Mouse (Mus musculus): Measurements from ENCODE around the gene Dhx29.
A peak's percentile ranks its signal among the peaks of the same experiment; 100 is the strongest.
"Not testable (repeated sequence)": the region's sequence is repeated elsewhere in the genome, so short reads cannot be mapped to it uniquely, and the experiment has no call there.

Gene Dhx29

DNA sequence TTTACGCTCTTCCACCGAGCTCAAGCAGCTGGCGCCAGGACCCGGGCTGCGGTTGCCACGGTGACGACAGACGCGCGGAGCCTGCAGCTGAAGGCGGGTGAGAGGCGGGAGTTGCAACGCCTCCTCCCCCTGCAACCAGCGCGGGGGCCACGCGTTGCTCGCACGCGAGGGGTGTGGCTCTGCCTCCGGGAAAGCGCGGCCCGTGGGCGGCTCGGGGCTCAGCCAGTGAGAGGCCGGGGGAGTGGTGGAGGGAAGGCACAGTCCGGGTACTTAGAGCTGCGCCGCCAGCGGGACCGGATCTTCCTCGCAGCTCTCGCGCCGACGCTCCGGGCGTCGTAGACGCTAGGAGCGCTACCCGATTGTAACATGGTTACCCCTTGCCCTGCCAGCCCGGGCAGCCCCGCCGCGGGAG, 60.3 kb downstream of the Dhx29 start, which contains the start of gene Ccno:
Gene Ccno (plus strand): TSS at position 271 of the 412 bp plus-strand sequence.
- DNase-seq (ENCODE audit: low spot score): peak; percentile 93

DNA sequence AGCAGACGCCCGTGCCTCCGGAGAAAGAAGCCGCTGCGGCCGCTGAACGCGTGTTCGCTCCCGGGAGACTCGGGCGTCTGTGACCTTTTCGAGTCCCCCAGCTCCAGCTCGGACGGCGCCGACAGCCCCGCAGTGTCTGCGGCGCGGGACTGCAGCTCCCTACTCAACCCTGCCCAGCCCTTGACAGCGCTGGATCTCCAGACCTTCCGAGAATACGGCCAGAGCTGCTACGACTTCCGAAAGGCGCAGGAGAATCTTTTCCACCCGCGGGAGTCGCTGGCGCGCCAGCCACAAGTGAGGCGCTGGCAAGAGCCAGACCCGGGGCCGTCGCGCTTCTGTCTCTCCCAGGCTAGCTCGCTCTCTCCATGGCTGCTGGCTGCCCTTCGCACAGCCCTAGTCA, 60.7 kb downstream of the Dhx29 start:
- peak; percentile 47 for DNase-seq (ENCODE audit: low spot score)

DNA sequence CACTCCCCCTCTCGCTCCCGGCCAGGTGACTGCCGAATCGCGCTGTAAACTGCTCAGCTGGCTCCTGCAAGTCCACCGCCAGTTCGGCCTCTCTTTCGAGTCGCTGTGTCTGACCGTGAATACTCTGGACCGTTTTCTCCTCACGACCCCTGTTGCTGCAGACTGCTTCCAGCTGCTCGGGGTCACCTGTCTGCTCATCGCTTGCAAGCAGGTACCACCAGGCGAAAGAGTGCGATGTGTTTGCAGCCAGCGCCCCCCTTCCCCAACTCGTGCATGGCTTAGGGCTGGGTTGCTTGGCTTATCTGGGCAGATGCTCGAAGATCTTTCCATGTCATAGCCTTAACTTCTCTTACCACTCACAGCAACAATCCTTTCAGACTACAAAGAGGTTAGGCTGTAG, 61.6 kb downstream of the Dhx29 start:
- DNase-seq (ENCODE audit: low spot score): no peak

DNA sequence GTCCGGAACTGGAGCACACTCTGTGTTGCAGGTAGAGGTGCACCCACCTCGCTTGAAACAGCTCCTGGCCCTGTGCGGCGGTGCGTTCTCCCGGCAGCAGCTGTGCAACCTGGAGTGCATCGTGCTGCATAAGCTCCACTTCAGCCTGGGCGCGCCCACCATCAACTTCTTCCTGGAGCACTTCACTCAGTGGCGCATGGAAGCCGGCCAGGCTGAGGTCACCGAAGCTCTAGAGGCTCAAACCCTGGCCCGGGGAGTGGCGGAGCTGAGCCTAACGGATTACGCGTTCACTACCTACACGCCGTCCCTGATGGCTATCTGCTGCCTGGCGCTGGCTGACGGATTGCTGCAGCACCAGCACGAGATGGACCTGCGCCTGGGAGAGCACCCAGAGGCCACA, 62.3 kb downstream of the Dhx29 start:
- DNase-seq (ENCODE audit: low spot score): peak; percentile 44

DNA sequence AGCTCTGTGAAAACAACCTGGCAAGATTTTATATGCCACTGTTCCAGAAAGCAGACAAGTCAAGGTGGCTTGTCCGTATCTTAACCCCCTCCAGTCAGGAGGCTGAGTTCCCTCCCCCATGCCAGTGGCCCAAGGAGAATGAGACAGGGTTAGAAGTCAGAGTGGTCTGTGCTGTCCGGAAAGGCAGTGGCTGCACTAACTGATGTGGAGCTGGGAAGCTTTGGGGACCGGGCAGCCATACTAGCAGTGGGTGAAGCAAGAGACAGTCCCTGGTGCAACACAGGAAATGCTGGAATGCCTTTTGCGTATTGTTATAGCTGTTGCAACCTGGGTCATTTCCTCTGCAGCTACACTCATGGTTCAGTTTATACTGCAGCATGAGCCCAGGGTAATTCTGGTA, 63.1 kb downstream of the Dhx29 start:
- peak; percentile 26 for DNase-seq (ENCODE audit: low spot score)

DNA sequence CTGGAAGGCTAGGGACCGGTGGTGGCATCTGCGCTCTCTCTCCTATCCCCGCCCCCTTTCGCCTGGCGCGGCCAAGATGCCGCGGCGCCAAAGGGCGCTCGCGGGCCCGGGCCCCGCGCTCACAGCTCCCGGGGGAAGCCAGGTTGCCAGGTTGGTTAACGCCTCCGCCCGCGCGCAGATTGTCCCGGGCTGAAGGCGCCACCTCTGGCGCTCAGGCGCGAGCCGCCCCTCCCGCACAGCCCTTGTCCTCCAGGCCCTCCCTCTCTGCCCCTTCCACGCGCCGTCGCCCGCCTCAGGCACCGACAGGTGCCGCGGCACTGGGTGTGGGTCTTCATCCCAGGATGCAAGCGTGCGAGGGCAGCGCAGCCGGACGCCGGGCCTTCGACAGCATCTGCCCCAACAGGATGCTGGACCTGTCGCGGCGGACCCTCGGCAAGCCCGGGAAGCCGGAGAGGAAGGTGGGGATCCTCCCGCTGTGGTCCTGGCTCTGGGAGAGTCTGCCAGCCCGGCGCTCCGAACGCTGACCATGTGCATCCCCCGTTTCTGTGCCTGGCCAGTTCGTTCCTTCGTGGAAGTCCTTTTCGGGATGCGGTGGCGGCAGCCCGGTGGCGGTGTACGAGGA, 66.4 kb downstream of the Dhx29 start, which contains the start of gene Mcidas:
Gene Mcidas (plus strand): TSS at position 315 of the 622 bp plus-strand sequence.
- peak; percentile 20 for DNase-seq (ENCODE audit: low spot score)

DNA sequence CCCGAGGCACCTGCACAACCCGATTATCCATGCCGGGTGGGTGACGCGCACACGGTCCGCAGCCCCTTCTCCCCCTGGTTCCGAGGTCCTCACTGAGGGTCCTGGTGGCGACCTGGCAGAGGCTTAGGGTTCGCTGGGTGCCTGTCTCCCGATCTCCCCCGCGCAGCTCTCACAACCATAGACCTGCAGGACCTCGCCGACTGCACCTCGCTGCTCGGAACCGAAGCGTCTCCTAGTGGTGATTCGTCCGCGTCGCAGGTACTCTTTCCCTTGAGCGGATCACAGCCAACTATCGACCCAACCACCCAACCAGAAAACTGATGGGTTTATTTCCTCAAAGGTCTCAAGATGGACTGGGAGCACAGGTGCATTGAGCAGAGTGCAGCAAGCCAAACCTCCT, 66.9 kb downstream of the Dhx29 start:
- peak; percentile 82 for DNase-seq (ENCODE audit: low spot score)

DNA sequence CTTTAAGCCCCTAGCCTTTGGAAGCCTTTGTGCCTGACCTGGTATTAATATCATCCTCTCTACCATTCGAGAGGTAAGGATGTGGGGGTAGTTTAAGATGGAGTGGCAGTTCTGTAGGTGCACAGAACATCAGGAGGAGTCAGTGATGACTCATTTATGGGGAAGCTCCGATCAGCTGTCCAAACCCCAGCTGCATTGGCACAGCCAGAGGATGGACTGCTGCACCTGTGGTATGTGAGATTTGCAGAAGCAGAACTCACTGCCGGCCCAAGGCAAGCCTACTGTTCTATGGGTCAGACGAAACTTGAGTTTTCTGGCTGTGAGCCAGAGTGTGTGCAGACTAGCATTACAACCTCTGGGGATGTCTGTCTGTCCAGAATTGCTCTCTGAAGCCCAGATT, 69.2 kb downstream of the Dhx29 start:
- DNase-seq (ENCODE audit: low spot score): no peak

DNA sequence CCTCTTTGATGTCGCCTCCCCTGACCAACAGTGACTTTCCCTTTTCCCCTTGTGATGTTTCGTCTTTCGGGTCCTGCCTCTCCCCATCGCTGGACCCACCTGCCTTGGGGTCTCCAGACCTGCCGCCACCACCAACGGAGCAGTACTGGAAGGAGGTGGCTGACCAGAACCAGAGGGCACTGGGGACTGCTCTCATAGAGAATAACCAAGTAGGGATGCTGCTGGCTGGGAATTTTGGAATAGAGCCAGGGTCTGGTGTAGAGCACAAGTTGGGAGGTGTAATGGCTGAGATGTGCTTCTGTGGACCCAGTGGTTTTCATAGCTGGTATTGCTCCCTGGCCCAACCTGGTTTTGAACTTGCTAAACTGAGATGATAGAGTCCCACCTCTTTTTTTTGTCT, 70.1 kb downstream of the Dhx29 start:
- DNase-seq (ENCODE audit: low spot score): no peak

DNA sequence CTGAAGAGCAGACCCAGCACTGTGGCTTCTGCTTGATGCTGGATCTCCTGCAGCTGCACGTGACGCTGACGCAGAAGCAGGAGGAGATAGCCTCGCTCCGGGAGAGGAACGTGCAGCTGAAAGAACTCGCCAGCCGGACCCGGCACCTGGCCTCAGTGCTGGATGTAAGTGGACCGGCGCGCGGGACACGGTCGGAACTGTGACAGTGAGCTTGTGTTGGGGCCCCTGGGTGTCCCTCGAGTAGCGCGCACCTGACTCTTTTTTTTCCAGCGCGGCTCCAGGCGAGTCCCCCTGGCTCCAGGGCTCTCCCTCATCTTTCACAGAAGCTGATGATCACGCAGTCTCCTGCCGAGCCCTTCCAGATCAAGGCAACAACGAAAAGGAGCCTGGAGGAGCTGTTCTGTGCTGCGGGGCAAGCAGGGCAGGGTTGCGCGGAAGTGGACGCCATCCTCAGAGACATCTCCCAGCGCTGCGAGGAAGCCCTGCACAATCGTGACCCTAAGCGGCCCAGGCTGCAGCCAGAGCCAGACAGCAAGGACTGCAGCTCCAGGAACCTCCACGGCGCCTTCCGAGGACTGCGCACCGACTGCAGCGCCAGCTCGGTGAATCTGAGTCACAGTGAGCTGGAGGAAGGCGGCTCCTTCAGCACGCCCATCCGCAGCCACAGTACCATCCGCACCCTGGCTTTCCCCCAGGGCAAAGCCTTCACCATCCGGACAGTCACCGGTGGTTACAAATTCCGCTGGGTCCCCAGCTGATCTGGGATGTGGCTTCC, 71.4 kb downstream of the Dhx29 start:
- peak; percentile 73 for DNase-seq (ENCODE audit: low spot score)

DNA sequence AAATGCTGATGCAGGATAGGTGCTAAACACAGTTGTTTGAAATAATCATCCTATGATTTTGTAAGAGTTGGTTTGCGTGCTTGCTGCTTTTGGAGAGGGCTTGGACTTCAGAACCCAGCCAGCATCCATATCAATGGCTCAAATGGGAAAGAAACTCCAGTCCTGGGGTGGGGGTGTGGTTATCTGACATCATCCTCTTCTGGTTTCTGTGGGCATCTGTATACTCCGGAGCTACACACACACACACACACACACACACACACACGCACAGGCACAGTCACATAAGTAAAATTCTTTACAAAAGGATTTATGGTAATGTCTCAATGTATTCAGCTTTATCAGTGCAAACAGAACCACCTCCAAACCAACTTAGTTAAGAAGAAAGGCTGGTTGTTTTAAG, 72.8 kb downstream of the Dhx29 start:
- no peak for DNase-seq (ENCODE audit: low spot score)

DNA sequence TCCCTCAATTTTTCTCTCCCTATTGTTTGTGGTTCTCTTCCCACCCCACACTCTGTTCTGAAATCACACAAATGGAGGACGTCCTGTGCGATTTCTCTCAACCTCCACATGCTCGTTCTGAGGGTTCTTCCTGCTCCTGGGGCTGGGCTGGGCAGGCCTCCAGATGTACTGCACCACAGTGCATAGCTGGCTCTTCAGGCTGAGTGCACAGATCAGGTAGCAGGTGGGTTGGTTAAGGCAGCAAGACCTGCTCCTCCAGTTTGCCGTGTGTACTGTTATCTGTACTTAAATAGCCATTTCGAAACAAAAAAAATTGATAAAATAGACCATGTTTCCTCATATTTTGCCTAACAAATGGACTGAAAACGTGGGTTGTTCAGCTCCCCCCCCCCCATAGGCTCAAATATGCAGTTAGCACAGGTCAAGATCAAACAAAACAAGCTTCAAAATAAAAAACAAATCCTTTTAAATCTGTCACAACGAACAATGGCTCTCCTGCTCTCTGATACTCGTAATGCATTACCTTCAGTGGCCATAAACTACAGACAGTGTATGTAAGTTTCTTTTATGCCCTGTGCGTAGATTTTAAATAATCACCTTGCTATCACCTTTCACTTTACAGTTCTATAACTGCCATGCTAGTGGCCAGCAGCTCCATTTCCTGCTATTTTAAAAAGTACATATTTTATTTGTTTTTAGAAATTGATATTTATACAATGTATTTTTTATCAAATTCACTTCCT, 73.5 kb downstream of the Dhx29 start:
- DNase-seq (ENCODE audit: low spot score): no peak

DNA sequence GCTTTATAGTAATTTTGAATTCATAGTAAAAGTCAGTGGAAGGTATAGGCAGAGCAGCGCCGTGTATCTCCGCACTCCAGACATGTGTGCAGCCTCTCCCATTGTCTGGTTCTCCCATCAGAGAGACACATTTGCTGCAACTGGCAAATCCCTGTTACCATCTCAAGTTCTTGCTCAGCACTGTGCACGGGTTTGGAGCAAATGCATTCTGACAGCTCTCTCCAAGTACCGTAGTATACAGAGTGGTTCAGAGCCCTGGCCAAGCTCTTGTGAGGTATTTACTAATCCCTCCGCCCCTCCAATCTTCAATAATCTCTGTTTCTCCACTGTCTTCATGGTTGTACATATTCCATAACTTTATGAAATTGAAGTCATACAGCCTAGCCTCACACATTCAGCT, 85.4 kb downstream of the Dhx29 start:
- DNase-seq (ENCODE audit: low spot score): no peak

DNA sequence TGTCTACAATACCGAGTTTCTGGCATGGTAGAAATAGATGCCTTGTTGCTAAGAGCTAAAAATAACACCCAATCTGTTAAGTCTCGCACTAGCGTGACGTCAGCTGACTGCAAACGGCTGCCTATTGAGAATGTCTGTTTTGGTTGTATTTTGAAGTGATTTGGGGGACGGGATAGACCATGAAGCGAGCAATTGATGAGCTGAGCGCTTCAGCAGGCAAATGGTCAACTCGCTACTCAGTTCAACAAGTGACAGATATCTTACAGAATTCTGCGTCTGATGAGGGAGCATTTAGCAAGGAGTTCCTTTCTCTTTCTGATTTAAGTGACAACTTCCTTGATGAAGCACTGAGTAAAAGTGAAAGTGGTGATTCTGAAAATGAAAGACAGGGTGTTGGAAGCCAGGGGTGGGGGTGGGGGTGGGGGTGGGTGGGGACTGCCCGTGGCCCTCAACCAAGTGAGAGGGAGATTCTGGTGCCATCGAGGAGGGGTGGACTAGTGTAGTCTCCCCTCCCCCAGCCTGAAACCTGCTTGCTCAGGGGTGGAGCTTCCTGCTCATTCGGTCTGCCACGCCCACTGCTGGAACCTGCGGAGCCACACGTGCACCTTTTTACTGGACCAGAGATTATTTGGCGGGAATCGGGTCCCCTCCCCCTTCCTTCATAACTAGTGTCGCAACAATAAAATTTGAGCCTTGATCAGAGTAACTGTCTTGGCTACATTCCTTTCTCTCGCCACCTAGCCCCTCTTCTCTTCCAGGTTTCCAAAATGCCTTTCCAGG, 86.1 kb downstream of the Dhx29 start:
- DNase-seq (ENCODE audit: low spot score): not testable (repeated sequence)
